Mouse (Mus musculus) kidney, postnatal 4 days (tissue): ENCODE data around the gene D630045J12Rik.

Source experiments
- DNase-seq, 2 experiments: peaks; one replicate each; pipeline ENCODE4 v3.0.0; 2021; ENCODE audit warnings: mixed read lengths in 2 of 2

The D630045J12Rik gene

GRCm38 (mm10) chr6:38131801-38132231 lies 122.0 kb downstream of the D630045J12Rik start:
- peak; percentile 44 to 59 for DNase-seq

- DNase-seq = no peak
These were observed 123.9 kb downstream of the D630045J12Rik start for GRCm38 (mm10) chr6:38129883-38130282.

GRCm38 (mm10) chr6:38128115-38128514 lies 125.7 kb downstream of the D630045J12Rik start:
- DNase-seq = peak in 1 of 2 experiments; percentile 47

GRCm38 (mm10) chr6:38125462-38125861 lies 128.3 kb downstream of the D630045J12Rik start:
- DNase-seq = no peak

GRCm38 (mm10) chr6:38124882-38125281 lies 128.9 kb downstream of the D630045J12Rik start:
- DNase-seq = no peak

- peak in 1 of 2 experiments; percentile 60 for DNase-seq
These were observed 129.5 kb downstream of the D630045J12Rik start, which contains the start of gene Atp6v0a4 for GRCm38 (mm10) chr6:38124207-38124835. Atp6v0a4 (minus strand) TSS chr6:38124586.

- peak in 1 of 2 experiments; percentile 42 for DNase-seq
These were observed 130.2 kb downstream of the D630045J12Rik start for GRCm38 (mm10) chr6:38123471-38124206.

GRCm38 (mm10) chr6:38122791-38123190 lies 131.0 kb downstream of the D630045J12Rik start:
- DNase-seq = peak in 1 of 2 experiments; percentile 47

- no peak for DNase-seq
These were observed 132.0 kb downstream of the D630045J12Rik start for GRCm38 (mm10) chr6:38121843-38122242.

- peak; percentile 60 to 77 for DNase-seq
These were observed 133.0 kb downstream of the D630045J12Rik start for GRCm38 (mm10) chr6:38120681-38121371.

- DNase-seq = no peak
These were observed 135.5 kb downstream of the D630045J12Rik start for GRCm38 (mm10) chr6:38118341-38118740.

- peak; percentile 49 to 53 for DNase-seq
These were observed 137.6 kb downstream of the D630045J12Rik start for GRCm38 (mm10) chr6:38116107-38116770.

- DNase-seq = peak; percentile 40 to 68
These were observed 142.9 kb downstream of the D630045J12Rik start for GRCm38 (mm10) chr6:38110859-38111258.

GRCm38 (mm10) chr6:38109871-38110270 lies 143.9 kb downstream of the D630045J12Rik start:
- DNase-seq = peak; percentile 44 to 60

- peak; percentile 31 to 49 for DNase-seq
These were observed 144.5 kb downstream of the D630045J12Rik start, which contains the start of gene Tmem213 for GRCm38 (mm10) chr6:38109160-38109795. Tmem213 (plus strand) TSS chr6:38109255.

GRCm38 (mm10) chr6:38108449-38108848 lies 145.4 kb downstream of the D630045J12Rik start:
- no peak for DNase-seq

- no peak for DNase-seq
These were observed 147.9 kb downstream of the D630045J12Rik start for GRCm38 (mm10) chr6:38105924-38106323.

- DNase-seq = no peak
These were observed 150.0 kb downstream of the D630045J12Rik start for GRCm38 (mm10) chr6:38103775-38104174.

- DNase-seq = no peak
These were observed 151.5 kb downstream of the D630045J12Rik start for GRCm38 (mm10) chr6:38102216-38102795.

- DNase-seq = peak; percentile 24 to 46
These were observed 156.8 kb downstream of the D630045J12Rik start for GRCm38 (mm10) chr6:38096961-38097370.

GRCm38 (mm10) chr6:38094701-38095100 lies 159.1 kb downstream of the D630045J12Rik start:
- no peak for DNase-seq

GRCm38 (mm10) chr6:38092539-38092938 lies 161.3 kb downstream of the D630045J12Rik start:
- no peak for DNase-seq
